Mouse (Mus musculus): Measurements from ENCODE around the gene Bach2. TPM values are rescaled to one million over a fixed set of nuclear protein-coding genes. Genes with fewer than 3 reads are reported as not detected.

The Bach2 gene
- 10 to 100 TPM; 13.7 to 14.0 TPM for total RNA-seq (2021)

DNA sequence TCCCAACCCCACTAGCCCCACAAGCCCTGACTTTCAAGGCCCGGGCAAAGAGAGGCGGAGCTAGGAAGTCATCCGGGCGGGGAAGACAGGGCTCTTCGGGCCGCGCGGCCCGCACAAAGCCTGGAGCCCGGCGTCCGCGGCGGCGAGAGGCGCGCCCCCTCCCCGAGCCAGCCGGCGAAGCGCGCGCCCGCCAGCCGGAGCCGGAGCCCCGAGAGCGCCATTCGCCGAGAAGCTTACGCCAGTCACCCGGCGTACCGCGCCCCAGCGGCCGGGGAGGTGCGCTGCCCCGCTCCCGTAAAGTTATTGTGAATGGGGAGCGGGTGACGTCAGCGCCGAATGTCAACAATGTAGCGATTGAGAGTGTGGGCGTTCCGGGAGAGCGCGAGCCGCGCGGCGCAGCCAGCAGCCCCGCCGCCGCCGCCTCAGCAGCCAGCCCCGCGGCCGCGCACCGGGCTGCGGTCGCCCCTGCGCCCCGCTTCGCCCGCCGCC lies at the start of gene Bach2:
TSS of gene Bach2 (plus strand) at position 439 of the 489 bp plus-strand sequence.
- peak; percentile 87 to 91 for DNase-seq

DNA sequence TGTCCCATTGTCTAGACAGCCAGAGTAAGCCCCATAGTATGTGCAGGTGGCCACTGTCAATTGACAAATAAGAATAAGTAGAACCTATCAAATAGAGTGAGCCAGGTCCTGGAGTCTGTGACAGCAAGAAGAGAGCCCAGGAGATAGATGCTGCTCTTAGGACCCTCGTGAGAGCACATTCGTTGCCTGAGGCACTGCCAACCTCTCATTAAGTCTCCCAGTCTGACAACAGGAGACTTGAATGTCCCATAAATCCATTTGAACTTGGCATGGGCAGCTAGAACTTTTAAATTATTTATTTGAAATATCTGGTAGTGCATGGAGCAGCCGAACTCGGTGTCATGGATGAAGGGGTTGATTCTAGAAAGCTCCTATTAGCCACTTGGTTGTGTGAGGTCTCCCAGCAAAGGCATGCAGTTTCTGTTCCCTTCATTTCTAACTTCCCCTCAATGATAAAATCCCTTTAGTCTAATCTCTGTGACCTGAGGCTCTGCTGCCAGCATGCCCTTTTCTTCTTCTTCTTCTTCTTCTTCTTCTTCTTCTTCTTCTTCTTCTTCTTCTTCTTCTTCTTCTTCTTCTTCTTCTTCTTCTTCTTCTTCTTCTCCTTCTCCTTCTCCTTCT lies 49.1 kb upstream of the Bach2 start:
- no peak for DNase-seq

DNA sequence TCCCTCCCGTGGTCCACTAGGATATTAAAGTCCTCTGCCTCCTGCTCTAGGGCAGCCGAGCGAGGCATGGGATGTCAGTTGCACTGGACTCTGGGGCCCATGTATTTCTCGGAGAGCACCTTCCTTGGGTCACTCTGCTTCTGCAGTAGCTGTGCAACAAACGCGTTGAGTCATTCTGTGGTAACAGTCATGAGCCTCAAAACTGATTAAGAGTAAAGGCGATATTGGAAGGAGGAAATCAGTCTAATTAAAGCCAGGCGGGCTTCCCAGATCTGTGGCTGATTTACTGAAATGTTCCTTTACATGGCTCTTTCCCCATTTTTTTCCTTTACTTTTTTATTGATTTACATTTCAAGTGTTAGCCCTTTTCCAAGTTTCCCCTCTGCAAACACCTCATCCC lies 48.1 kb upstream of the Bach2 start:
- DNase-seq, result no peak

DNA sequence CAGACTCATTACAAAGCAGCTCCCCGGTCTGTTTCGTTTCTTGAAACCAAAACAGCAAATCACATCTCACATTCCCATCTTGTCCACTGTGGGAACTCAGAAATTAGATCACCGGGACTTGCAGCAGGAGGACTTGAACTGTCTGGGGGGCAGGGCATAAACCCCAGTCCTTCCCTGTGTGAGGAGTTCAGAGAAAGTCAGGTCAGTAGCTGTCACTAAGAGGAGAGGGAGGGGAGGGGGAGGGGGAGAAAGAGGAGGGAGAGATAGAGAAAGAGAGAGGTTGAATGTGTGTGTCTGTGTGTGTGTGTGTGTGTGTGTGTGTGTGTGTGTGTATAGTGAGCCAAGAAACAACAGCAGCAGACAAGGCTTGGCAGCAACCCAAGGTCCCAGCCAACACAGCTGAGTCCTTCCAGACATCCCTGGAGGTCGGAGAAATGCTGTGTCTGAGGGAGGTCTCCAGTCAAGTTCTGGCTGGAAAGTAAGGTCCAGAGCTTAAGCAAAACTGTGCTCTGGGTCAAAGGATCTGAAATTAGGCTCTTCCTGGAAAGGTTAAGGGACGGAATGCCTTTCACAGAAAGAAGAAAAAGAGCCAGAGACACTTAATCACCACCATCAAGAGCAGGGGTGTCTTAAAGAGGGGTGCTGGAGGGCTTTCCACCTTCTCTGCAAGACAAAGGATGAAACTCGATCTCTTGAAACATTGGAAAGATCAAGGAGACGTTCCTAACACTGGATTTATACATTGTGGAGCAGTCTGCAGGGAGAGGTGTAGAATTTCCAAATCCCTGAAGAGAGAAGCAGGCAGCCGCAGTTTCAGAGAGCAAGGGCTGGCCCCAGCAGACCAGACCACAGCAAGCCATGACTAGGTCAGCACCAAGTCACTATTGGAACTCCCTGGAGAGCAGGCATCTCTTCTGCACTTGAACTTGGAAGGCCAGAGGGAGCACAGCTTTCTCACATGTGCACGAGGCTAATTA lies 42.4 kb upstream of the Bach2 start:
- DNase-seq, result no peak

DNA sequence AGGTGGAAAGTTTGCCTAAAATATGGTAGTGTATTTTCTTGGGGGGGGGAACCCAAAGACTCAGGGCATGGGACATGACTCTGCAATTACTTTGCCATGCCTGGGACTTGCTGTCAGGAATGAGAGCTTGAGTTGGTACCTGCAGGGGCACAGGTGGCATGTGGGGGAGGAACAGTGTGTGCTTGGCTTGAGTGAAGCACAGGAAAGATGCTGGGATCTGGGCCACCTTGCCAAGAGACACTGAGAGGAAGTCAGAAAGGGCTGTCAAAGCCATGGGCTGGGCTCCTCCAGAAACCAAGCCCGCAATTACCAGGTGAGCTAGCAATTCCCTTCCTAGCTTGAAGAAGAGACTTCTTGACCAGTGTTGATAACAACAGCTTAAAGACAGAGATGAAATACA lies 40.6 kb upstream of the Bach2 start:
- DNase-seq, result no peak

DNA sequence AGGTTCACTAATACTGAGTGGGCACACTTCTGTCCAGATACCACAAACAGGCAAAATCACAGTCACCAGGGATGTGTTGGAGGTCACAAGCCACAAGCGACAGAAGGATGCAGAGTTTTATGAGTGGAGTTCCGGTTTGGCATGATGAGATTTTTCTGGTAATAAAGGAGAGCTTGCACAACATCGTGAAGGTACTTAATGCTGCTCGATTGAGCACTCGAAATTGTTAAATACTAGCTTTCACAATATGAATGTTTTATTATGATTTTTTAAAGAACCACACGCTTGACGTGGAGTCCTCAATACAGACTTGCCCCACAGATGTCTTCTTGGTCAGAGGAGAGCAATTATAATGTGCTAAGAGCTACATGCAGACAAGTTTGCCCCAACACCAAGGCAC lies 40.0 kb upstream of the Bach2 start:
- DNase-seq, result no peak

DNA sequence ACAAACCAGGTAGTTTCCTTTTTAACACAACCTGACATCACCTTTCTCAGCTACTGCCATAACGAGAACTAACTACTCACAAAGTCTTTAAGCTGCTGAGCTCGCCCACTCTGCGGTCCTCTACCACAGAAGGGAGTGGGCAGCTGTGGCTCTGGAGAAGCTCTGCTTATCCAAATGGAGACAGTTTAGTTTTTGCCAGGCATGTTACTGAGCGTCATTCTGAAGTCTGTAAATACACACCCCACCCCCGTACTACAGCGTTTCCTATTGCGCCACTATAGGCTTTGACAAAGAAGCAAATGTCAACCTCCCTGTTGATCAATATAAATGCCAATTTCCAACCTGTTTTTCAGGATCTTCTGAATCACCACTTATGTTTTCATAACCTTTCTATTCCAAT lies 39.4 kb upstream of the Bach2 start:
- peak; percentile 26 to 34 for DNase-seq

DNA sequence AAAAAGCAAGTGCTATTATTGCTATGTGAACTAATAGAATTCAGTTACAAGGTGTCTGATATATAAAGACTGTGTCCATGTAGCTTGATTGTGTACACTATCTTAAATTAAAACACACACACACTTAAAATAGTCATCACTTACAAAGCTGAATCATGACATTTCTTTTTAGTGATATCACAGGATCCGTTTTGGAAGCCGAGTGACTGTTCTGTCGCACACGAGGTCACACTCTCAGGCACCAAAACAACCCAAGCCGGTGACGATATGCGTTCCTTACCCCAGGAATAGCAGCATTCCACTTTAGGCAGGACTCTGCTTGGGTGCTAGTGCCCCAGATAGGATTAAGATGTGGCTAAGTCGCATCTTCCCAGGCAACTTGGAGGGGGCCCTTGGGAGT lies 37.5 kb upstream of the Bach2 start:
- no peak for DNase-seq

DNA sequence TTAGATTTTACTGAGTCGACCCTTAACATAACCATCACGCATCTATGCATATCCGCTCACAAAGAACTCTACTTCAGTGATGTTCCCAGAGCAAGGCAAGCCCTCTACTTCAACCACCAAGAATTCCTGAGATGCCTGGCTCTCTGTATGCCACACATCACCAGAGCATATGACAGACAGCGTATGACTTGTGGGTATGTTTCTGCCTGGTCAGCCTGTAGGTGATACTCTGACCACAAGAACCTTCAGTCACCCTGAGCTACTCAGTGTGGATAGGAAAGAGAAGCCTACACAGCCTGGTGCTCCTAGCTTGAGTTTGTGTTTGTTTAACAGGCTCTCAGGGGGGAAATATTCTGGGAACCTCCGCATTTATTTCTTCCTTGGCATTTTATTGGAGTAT lies 36.2 kb upstream of the Bach2 start:
- DNase-seq, result no peak

DNA sequence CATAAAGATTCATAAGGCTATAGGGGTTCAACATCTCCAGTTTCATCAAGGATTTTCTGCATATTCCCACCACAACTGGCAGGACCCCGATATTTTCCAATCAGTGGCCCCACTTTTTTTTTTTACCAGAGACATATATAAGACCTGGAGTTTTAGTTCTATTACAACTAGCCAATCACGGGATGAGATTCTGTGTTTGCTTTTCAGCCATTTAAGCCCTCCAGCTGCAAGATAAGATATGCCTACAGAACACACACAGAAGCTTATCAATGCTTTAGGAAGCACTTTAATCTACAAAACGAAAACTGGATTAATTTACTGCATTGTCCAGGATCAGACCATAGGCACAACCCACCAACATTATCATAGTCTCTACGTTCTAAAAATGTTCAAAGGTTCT lies 33.8 kb upstream of the Bach2 start:
- DNase-seq, result no peak

DNA sequence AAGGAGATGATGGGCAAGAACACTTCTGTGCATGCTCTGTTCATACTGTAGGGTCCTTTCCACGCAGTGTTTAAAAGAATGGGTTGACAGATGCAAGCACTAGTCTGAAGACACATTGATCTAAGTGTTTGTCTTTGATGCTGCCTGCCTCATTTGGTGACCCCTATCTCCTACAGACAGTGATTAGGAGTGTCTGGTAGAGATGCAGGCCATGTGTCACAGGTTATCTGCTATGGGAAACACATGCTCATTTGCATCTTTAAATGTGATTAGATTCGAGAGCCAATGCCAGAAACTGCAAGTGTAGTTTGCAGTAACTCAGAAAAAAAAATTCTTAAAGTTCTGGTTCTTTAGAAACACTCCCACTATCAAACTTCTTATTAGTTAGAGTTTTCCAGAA lies 32.8 kb upstream of the Bach2 start:
- no peak for DNase-seq

DNA sequence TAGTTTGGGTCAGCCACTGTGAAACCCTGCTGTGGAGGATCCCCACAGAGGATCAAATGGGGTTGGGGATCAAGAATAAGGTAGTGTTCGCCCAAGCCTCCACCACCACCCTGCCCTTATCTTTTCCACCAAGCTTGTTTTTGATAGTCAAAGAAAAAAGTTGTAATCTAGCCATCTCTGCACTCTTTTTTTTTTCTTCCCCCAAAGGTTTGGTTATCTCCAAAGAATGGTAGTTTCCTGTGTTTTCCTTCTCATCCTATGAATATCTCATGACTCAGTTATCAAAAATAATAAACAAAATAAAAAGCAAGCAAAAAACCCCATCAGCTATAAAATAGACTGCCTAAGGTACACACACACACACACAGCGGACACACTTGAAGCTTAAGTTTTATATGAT lies 28.6 kb upstream of the Bach2 start:
- no peak for DNase-seq

DNA sequence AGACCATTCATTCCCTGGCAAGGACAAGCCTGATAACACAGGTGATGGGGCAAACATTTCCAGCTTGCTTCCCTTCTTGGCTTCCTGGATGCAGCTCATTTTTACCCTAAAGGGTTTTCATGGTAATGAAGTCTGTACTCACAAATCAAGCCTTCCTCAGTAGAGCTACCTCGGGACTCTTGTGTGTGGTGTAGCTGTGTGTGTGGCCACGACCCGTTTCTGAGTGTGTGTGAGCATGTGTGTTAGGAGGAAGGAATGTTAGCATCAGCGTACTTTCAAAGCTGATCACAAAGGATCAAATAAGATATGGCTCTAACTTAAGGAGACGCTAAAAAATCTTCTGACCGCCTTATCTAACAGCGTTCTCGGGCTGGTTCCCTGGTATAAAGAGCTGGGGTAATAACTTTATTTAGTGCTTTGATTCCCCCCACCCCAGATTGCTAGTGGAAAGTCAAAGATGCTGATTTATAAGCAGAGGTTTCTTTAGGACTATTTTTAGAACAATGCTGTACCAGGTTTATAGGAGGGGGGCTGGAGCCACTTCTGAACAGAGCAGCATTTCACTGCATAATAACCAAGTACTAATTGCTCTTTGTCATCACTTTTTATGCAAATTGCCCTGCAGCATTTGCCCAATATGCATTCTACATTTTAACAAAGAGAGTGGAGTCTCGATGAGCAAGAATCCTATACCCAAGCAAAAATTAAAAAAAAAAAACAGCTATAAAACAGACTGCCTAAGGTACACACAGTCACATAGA lies 28.0 kb upstream of the Bach2 start:
- no peak for DNase-seq

DNA sequence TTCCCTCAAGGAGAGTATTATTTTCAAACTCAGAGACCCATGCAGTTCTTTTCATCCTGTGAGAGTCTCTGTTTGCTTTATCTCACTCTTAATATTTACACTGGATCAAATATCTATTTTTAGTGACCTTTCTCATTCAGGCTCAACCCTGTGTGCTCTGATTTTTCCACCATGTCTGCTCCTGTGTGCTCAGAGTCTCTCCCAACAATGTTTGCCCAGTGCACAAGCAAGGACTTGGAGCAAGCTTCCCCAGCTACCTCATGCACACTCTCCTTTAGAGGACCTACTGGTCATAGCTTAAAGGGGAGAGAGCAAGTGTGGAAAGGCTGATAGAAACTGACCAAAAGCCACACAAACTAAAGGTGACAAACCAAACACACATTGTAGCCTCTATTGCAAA lies 26.0 kb upstream of the Bach2 start:
- DNase-seq, result no peak

DNA sequence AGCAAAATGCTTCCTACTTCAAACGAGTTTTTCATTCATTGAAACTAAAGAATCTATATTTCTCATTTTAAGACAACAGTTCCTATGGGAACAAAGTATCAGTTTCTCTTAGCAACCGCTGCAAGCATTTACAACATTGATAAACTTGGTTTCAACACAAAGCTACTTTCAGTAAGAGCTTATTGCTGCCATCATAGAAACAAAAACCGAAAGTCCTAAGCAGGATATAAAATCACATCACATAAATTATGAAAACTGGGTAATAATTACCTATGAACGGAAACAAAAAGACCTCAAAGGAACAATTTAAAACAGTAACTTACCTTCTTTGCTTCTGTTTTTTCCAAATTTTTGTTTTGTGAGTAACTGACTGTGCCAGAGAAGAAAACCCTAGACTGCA lies 22.1 kb upstream of the Bach2 start:
- DNase-seq, result no peak

DNA sequence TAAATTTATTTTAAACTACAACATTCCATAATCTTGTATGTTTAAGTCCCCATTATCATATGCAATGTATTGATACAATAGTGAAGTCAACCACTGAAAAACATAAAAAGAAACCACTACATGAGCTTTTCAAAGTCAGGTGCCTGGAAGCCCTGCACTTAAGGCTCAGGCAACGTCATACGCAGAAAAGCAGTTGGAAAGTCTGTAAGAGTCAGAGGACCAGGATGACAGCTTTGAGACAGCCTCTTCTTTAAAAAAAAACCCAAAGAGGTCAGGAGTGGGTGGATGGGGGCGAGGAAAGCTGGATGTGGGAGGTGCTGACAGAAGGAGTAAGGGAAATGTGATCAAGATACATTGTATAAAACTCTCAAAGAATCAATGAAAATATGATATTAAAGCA lies 21.6 kb upstream of the Bach2 start:
- no peak for DNase-seq

DNA sequence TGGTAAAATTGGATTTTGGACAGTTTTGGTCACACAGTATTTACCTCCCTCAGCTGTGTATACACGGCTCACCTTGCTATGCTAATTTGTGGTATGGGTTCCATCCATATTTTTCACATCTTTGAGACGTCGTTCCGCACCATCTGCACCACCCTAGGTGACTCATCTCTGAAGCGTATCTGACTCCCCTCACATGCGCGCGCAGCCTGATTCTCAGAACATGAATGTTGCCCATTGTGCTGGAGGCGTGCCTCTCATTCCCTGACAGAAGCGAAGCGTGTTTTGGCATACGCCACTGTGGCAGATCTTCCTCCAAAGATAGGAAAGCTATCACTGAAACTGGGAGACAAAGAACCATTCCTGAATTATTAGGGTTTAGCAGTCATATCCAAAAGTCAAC lies 21.0 kb upstream of the Bach2 start:
- DNase-seq, result peak; percentile 77 to 80

DNA sequence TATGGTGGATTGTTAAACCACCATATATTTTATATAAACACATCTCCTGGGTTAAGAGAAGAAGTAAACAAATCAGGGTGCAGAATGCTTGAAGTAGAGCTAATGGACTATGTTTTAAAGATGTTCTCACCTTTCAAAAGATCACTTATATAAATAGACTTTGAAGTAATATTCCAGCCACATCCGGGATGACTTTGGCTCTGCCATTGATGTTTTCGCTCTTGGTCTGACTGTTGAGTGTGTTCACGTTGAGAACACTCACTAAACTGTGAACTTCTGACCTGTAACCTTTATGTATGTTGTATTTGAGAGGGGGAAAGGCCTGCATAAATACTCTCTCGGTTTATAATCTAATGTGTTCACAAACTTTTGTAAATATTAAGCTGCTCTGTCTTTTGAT lies 20.2 kb upstream of the Bach2 start:
- DNase-seq, result no peak

DNA sequence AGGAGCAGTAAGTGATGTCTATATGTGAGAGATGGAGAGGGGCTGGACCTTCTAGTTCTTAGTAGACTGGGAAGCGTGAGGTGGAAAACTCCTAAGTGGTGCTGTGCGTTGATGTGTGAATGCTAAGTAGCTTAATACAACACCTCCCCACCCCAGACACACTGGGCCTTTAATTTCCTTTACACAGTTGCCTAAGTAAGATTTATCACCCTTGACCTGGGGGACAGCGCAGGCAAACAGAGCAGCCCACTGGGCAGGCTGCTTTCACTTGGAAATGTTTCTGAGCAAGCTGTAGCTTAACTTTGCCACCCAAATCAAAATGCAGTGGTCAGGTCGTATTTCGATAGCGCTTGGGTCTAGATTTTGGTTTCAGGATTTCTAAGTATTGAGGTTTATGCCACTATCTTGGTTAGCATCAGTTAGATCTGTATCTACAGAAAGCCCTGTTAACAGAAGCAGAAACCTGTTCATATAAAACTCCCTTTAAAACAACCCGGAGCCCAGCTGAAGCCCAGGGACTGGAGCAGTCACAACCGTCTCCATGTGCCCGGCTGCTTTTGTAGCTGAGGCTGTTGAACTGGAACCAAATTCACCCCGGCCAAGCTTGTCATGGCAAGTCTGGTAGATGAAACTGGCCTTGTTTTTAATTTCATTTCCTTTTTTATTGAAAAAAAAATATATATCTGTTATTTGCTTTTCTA lies 19.0 kb upstream of the Bach2 start:
- no peak for DNase-seq

DNA sequence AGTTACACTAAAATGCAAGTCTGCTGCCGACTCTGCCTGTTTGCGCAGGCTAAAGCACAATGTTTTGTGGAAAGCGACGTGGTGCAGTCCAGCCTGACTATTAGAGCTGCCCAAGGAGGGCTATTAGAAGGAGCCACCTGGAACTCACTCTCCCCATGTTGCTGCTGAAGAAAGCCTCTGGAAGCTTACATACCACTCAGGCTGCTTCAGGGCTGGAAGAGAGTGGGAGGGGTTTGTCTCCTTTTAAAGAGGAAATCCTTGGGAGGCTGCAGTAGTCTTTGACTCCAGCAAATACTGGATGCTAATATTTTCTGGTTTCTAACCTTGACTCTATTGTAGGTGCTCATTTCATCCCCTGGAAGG lies 18.5 kb upstream of the Bach2 start:
- no peak for DNase-seq

DNA sequence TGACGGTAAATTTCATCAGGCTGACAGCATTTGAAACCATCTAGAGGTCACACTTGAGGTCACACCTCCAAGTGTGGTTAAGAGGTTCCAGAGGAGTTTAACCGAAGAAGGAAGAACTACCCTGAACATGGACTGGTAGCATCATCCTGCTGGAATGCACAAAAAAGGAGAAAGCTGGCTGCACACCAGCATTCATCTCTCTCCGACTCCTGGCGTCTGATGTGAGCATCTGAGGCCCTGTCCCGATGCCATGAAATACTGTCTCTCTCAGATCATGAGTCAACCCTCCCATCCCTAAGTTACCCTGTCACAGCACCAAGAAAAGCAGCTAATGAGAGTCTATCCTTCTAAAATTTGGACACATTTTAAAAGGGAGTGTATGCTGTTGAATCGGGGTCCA lies 17.6 kb upstream of the Bach2 start:
- DNase-seq, result no peak

DNA sequence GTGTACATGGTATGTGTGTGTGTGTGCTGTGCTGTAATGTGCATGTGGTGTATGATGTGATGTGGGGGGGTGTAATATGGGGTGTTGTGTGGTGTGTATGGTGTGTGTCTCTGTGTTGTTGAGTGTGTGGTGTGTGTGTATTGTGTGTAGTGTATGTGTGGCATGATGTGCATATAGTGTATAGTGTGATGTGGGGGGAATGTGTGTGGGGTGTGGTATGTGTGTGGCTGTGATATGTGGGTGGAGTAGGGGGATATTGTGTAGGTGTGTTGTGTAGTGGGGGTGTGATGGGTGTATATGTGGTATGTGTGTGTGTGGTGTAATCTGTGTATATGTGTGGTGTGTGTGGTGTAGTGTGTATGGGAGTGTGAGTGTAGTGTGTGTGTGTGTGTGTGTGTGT lies 15.0 kb upstream of the Bach2 start:
- no peak for DNase-seq

DNA sequence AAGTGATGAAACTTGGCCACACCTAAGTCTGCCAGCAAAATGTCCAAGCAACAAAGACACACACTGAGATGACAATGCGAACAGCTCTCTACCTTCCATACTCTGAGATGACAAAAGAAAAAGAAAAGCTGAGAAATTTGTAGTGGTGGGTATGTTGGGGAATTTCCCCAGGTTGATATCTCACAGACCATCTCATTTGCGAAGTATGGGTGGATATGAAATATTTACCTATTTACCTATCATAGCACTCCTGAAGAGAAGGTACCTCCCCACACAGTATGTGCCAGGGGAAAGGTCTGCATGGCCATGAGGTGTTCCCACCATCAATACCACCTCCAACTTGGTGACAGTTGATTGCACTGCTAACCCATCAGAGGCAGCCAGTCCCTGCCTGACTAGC lies 13.4 kb upstream of the Bach2 start:
- DNase-seq, result no peak
